Mouse (Mus musculus) common myeloid progenitor, adult 5-6 weeks (primary cell): ENCODE measurements around the gene Twistnb. TPM values are rescaled to one million over a fixed set of nuclear protein-coding genes. Genes with fewer than 3 reads are reported as not detected.

Experiments used
- total RNA-seq: library from RNA; stranded (forward); fragments of 200-1000, 187-1606 nt; gene quantifications from 2 replicates; pipeline ENCODE4 v1.2.3, GENCODE M21; 2017

Gene Twistnb
- total RNA-seq, 1 experiment from 2014 or later = 87.0 TPM

Other genes starting within 250 kb of the Twistnb start
- gene Efcab10, start 34.8 kb upstream of the Twistnb start, total RNA-seq = not detected in 2 replicates